Mouse (Mus musculus): ENCODE data around the gene Klrg1. TPM values are rescaled to one million over a fixed set of nuclear protein-coding genes. Genes with fewer than 3 reads are reported as not detected.
A peak's percentile ranks its signal among the peaks of the same experiment; 100 is the strongest.

Klrg1 gene
- polyA plus RNA-seq (2015; fragmentation: Nextera tagmentation; extraction: Ambion mirVana) = 0.87 and 1.3 TPM in 2 replicates

DNA sequence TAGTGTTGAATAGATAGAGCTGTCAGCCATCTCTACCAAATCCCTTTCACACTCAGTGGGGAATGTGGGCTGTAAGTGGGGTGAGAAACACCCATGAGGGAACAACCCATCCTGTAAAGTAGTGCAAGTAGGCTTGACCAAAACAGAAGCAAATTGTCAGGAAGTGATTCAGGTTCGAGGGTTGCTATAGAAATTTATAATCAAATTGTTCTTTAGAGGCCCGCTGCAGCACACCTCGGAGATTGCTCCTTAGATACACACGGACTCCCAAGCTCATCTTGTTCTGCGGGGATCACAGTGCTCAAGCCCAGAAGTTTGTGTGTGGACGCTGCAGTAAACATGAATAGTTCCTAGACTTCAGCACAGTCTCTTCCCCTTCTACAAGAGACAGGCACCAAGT, at the start of gene Klrg1:
Gene Klrg1 (minus strand): TSS at position 101 of the 400 bp plus-strand sequence.
- Histone ChIP-seq H3K9me3 (no peaks in the 10 kb centered on the region), H3K4me3 (replicated peaks) (no peak within 1 kb of the TSS), H3K27me3 (no peaks in the 10 kb centered on the region), H3K4me2 (replicated peaks) (no peak within 1 kb of the TSS), H3K36me3 (no peaks in the 10 kb centered on the region), H3K9ac (replicated peaks) (no peak within 1 kb of the TSS), H3K27ac (no peak within 1 kb of the TSS), H3K4me1 (replicated peaks) (no peaks in the 10 kb centered on the region)
- 86% methylated on average over 6 of the region's 6 CpGs for WGBS
- ATAC-seq = no peak

- no peak overlapping the region for H3K4me2 ChIP-seq (replicated peaks)
- ATAC-seq = no peak
- H3K27me3 ChIP-seq = no peaks in the 10 kb centered on the region
- no peaks in the 10 kb centered on the region for H3K4me1 ChIP-seq (replicated peaks)
- no peak overlapping the region for H3K27ac ChIP-seq
- H3K9me3 ChIP-seq = no peaks in the 10 kb centered on the region
- peaks cover 81% of the 10 kb centered on the region for H3K36me3 ChIP-seq
- H3K9ac ChIP-seq (replicated peaks) = no peak overlapping the region
- 96% methylated on average over 6 of the region's 6 CpGs for WGBS
- H3K4me3 ChIP-seq (replicated peaks) = no peak overlapping the region
These were observed 42.8 kb upstream of the Klrg1 start for GRCm38 (mm10) chr6:122325361-122325975.

- H3K4me3 ChIP-seq (replicated peaks) = no peak overlapping the region
- H3K9me3 ChIP-seq = no peaks in the 10 kb centered on the region
- no peaks in the 10 kb centered on the region for H3K27me3 ChIP-seq
- H3K4me2 ChIP-seq (replicated peaks) = no peak overlapping the region
- 94% methylated on average over 1 of the region's 1 CpGs for WGBS
- no peak overlapping the region for H3K9ac ChIP-seq (replicated peaks)
- ATAC-seq = no peak
- H3K4me1 ChIP-seq (replicated peaks) = no peaks in the 10 kb centered on the region
- H3K36me3 ChIP-seq = peaks cover 98% of the 10 kb centered on the region
- H3K27ac ChIP-seq = no peak overlapping the region
These were observed 36.0 kb upstream of the Klrg1 start for GRCm38 (mm10) chr6:122318726-122319125.

DNA sequence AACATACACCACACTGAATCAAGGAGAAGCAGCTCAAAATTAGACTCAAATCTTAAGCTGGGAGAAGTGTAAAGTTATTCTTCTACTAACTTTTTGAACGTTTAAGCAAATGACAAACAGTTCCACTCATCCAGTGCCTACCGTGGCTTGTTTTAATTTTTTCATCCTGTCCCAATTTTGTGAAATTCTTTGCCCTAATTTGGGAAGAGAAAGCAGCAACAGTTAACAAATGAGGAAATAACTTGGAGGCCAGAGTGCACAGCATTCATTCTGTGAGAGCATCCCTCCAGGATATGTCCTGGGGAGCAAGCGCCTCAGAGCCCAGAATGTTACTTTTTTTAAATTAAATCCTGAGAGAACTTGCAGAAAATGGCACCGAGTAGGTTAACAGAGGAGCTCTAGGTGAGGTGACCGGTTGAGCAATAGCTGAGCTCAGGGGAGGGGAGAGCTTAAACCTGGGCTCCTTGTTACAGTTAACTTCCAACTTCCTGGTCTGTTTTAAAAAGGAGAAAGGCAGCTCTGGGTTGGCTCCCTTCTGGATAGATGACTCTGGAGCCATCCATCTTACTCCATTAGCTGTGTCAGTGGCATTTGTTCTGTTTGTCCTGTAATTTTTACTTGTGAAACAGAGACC, 27.6 kb upstream of the Klrg1 start:
- no peaks in the 10 kb centered on the region for H3K27me3 ChIP-seq
- H3K4me3 ChIP-seq (replicated peaks) = peak overlapping the region; percentile 63
- no peaks in the 10 kb centered on the region for H3K9me3 ChIP-seq
- no peak for ATAC-seq
- no peak overlapping the region for H3K27ac ChIP-seq
- H3K9ac ChIP-seq (replicated peaks) = peak overlapping the region; percentile 78; the same call in 1 of the 2 replicates
- peaks cover 20% of the 10 kb centered on the region for H3K4me1 ChIP-seq (replicated peaks)
- H3K36me3 ChIP-seq = peaks cover 28% of the 10 kb centered on the region
- H3K4me2 ChIP-seq (replicated peaks) = peak overlapping the region; percentile 74
- WGBS = 80% methylated on average over 5 of the region's 5 CpGs

DNA sequence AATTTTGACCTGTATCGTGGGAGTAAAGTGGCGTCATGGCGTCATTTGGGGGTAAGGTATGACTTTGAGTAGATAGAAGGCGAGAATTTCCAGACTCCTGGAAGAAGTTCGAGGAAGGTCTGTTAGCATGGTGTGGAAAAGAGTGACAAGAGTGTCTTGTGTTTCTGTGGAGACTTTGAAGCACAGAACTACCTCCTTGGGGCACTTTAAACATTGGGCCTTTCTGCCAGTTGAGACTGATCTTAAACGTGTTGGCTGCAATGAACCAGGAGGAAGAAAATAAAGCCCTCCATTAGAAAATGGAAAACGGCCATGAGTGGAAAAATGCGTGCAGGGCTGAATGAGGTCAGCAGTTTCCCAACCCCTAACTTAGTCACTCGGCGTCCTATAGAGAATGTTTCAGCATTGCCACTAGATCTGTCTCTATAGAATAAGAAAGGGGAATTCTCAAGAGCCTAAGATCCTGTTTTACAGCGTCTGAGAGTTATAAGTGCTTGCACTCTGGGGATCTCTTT, 26.8 kb upstream of the Klrg1 start:
- H3K9me3 ChIP-seq = no peaks in the 10 kb centered on the region
- H3K9ac ChIP-seq (replicated peaks) = peak overlapping the region; percentile 78
- ATAC-seq = no peak
- H3K27ac ChIP-seq = no peak overlapping the region
- peak overlapping the region; percentile 63 for H3K4me3 ChIP-seq (replicated peaks)
- H3K36me3 ChIP-seq = peaks cover 20% of the 10 kb centered on the region
- peak overlapping the region; percentile 74 for H3K4me2 ChIP-seq (replicated peaks)
- no peaks in the 10 kb centered on the region for H3K27me3 ChIP-seq
- H3K4me1 ChIP-seq (replicated peaks) = peaks cover 20% of the 10 kb centered on the region
- 14% methylated on average over 11 of the region's 11 CpGs for WGBS

DNA sequence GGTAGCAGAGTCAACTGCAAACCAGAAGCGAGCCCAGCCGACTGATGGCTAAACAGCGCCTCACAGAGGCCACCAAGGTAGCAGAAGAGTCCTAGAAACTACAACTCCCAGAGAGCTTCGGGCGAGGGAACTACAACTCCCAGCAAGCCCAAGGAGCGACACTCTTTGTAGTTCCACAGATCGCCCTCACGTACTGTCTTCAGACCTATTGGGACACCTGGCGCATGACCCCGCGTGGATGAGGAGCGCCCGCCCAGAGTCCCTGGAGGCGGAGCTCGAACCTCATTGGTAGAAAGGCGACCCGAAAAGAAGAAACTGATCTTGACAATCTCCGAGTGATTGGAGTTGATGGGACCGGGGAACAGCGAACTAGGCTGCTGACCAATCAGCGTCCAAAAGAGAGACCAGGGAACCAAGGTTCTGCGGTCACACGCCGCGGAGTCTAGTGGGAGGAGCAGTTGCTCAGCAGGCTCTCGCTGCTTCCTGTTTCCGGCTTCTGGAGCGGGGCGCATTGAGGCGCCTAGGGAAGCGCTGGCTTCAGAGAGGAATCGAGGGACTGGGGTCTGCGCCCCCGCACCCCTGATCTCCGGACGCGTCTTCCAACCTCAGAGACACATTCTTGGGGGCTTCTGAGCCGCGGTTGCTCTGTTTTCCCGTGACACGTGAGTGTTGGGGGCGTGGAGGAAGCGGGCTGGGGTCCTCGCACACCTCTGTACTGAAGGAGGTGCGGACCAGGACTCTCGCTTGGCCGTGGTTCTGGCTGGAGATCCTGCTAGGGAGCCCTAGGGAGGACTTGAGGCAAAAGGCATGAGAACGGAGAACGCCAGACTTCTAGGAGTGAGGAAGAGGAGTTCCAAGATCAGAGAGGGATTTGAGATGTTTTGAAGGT, 26.1 kb upstream of the Klrg1 start, which contains the start of gene M6pr:
Gene M6pr (plus strand): TSS at position 216 of the 889 bp plus-strand sequence.
- no peaks in the 10 kb centered on the region for H3K9me3 ChIP-seq
- H3K27me3 ChIP-seq = no peaks in the 10 kb centered on the region
- WGBS = under 1% methylated on average over 49 of the region's 49 CpGs
- peak within 1 kb of the TSS; percentile 78 for H3K9ac ChIP-seq (replicated peaks)
- peak within 1 kb of the TSS; percentile 63 for H3K4me3 ChIP-seq (replicated peaks)
- peaks cover 12% of the 10 kb centered on the region for H3K36me3 ChIP-seq
- ATAC-seq = peak; percentile 99
- peak within 1 kb of the TSS; percentile 74 for H3K4me2 ChIP-seq (replicated peaks)
- H3K4me1 ChIP-seq (replicated peaks) = peaks cover 20% of the 10 kb centered on the region
- H3K27ac ChIP-seq = peak within 1 kb of the TSS; percentile 48

- no peak overlapping the region for H3K27ac ChIP-seq
- H3K9me3 ChIP-seq = no peaks in the 10 kb centered on the region
- peaks cover 6% of the 10 kb centered on the region; the same call in 1 of the 2 replicates for H3K36me3 ChIP-seq
- ATAC-seq = peak; percentile 64
- H3K9ac ChIP-seq (replicated peaks) = no peak overlapping the region
- peaks cover 20% of the 10 kb centered on the region for H3K4me1 ChIP-seq (replicated peaks)
- H3K27me3 ChIP-seq = no peaks in the 10 kb centered on the region
- H3K4me3 ChIP-seq (replicated peaks) = peak overlapping the region; percentile 63; the same call in 1 of the 2 replicates
- 65% methylated on average over 6 of the region's 6 CpGs for WGBS
- no peak overlapping the region for H3K4me2 ChIP-seq (replicated peaks)
These were observed 25.4 kb upstream of the Klrg1 start for GRCm38 (mm10) chr6:122308136-122308504.

DNA sequence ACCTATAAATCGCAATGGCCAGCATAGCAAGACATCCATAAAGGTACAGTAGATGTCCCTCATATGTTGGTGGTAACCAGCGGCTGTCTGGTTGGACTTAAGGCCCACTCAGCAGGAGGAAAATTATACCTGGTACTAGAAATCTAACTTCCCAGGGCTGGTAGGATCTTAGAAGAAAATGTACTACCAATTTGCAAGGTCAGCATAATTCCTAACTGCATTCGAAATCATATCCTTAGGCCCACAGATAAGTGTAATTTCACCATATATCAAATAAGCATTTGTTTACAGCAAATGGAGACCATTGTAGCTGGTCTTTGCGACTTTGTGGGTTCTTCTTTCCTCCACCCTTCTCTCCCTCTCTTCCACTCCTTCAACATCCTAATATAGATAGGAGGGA, 24.0 kb upstream of the Klrg1 start:
- Histone ChIP-seq H3K27ac (no peak overlapping the region), H3K4me2 (replicated peaks) (no peak overlapping the region), H3K4me1 (replicated peaks) (peaks cover 20% of the 10 kb centered on the region), H3K36me3 (no peaks in the 10 kb centered on the region), H3K27me3 (no peaks in the 10 kb centered on the region), H3K4me3 (replicated peaks) (no peak overlapping the region), H3K9me3 (no peaks in the 10 kb centered on the region), H3K9ac (replicated peaks) (no peak overlapping the region)
- 86% methylated on average over 4 of the region's 4 CpGs for WGBS
- no peak for ATAC-seq

DNA sequence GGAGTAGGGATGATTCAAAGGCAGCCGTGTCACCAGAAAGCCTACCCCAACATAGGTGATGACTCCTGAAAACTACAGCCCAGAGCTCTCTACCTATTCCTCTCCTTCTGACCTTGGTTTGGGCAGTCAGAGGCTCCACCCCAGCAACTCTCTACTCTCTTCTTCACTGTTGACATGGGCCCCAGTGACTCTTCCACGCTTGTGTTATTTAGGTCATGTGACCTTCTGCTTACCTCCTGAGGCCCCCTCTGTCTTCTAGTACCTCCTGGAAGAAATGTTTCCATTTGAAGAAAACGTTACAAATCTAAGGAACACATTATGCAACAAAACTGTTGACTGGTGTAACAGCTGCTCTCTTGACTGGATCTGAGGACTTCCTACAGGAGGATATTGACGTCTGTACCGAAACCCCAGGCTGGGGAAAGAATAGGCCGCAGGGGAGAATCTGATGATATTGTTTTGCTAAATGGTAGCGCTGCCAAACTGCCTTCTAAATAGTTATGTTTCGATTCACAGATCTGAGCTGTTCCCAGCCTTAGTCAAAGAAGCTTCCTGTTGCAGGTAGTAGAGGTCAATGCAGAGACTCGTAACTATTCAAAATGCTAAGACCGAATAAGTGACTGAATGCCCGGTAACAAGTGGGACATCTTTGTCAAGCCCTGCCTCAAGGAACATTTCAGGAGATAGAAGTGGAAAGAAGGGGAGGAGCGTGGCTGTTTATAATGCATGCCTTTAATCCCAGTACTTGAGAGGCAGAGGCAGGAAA, 22.3 kb upstream of the Klrg1 start:
- peaks cover 8% of the 10 kb centered on the region for H3K4me1 ChIP-seq (replicated peaks)
- H3K36me3 ChIP-seq = no peaks in the 10 kb centered on the region
- no peaks in the 10 kb centered on the region for H3K9me3 ChIP-seq
- 81% methylated on average over 12 of the region's 12 CpGs for WGBS
- H3K4me3 ChIP-seq (replicated peaks) = no peak overlapping the region
- H3K4me2 ChIP-seq (replicated peaks) = no peak overlapping the region
- no peak overlapping the region for H3K9ac ChIP-seq (replicated peaks)
- H3K27me3 ChIP-seq = no peaks in the 10 kb centered on the region
- ATAC-seq = no peak
- H3K27ac ChIP-seq = no peak overlapping the region

DNA sequence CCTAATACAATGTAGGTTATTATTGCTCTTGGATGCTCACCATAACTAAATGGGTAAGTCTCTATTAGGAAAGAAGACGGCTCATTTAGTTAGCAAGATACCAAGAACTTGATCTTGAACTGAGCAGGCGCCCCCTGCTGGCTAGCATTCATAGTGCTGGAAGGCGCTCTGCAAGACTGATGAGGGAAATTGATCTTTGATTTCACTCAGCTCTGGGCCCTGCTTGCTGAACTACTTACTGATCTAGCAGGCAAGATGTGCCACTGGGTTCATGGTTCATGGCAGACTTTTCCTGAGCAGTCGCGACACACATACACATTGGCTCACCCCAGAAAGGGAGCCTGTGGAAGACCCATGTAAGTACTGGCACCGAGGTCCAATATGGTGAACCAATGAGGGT, 21.7 kb upstream of the Klrg1 start:
- H3K27ac ChIP-seq = no peak overlapping the region
- H3K4me1 ChIP-seq (replicated peaks) = peaks cover 2% of the 10 kb centered on the region
- no peaks in the 10 kb centered on the region for H3K36me3 ChIP-seq
- no peaks in the 10 kb centered on the region for H3K27me3 ChIP-seq
- 33% methylated on average over 6 of the region's 6 CpGs for WGBS
- no peaks in the 10 kb centered on the region for H3K9me3 ChIP-seq
- H3K4me3 ChIP-seq (replicated peaks) = no peak overlapping the region
- H3K4me2 ChIP-seq (replicated peaks) = no peak overlapping the region
- ATAC-seq = no peak
- no peak overlapping the region for H3K9ac ChIP-seq (replicated peaks)

GRCm38 (mm10) chr6:122303526-122303925, 20.8 kb upstream of the Klrg1 start:
- ATAC-seq = no peak
- H3K4me3 ChIP-seq (replicated peaks) = no peak overlapping the region
- H3K9me3 ChIP-seq = no peaks in the 10 kb centered on the region
- no peaks in the 10 kb centered on the region for H3K36me3 ChIP-seq
- 87% methylated on average over 9 of the region's 9 CpGs for WGBS
- H3K4me1 ChIP-seq (replicated peaks) = no peaks in the 10 kb centered on the region
- no peaks in the 10 kb centered on the region for H3K27me3 ChIP-seq
- H3K4me2 ChIP-seq (replicated peaks) = no peak overlapping the region
- no peak overlapping the region for H3K9ac ChIP-seq (replicated peaks)
- no peak overlapping the region for H3K27ac ChIP-seq

Data from midbrain, embryonic 13.5 days (tissue).